Mouse (Mus musculus) testis, adult 2 months (tissue): Measurements from ENCODE around the gene Slfn4. TPM values are rescaled to one million over a fixed set of nuclear protein-coding genes. Genes with fewer than 3 reads are reported as not detected.
"Not testable (repeated sequence)": the region's sequence is repeated elsewhere in the genome, so short reads cannot be mapped to it uniquely, and the experiment has no call there.

Experiments used
- H3K27ac ChIP-seq: fragments of 200-500 bp; 2 replicates; pipeline ENCODE4 v1.5.1; 2012; ENCODE audit warnings: low read depth, low read length; ENCODE audit not compliant: control insufficient read depth, insufficient read depth
- H3K27me3 ChIP-seq: fragments of 200-500 bp; 2 replicates; pipeline ENCODE4 v1.6.1; 2012; ENCODE audit warnings: mild to moderate bottlenecking, low read length, moderate library complexity; ENCODE audit not compliant: control insufficient read depth, insufficient read depth
- H3K36me3 ChIP-seq: fragments of 200-500 bp; 2 replicates; pipeline ENCODE4 v1.6.1; 2012; ENCODE audit warnings: mild to moderate bottlenecking, low read length; ENCODE audit not compliant: control insufficient read depth, insufficient read depth
- H3K4me1 ChIP-seq: fragments of 200-500 bp; 2 replicates; pipeline ENCODE4 v1.6.1; 2012; ENCODE audit warnings: low read length; ENCODE audit not compliant: control insufficient read depth, insufficient read depth
- H3K4me3 ChIP-seq: fragments of 200-500 bp; 2 replicates; pipeline ENCODE4 v1.5.1; 2012; ENCODE audit warnings: low read depth, mild to moderate bottlenecking, low read length, moderate library complexity, mixed read lengths; ENCODE audit not compliant: control insufficient read depth
- CTCF ChIP-seq: fragments of 200-500 bp; IDR thresholded peaks from 2 replicates; pipeline ENCODE4 v1.5.1; 2012; ENCODE audit warnings: low read depth, mild to moderate bottlenecking, inconsistent platforms, low read length, moderate library complexity; ENCODE audit not compliant: control insufficient read depth, insufficient read depth, insufficient replicate concordance
- POLR2A ChIP-seq: fragments of 200-500 bp; IDR thresholded peaks from 2 replicates; pipeline ENCODE4 v1.6.1; 2012; ENCODE audit warnings: low read depth, mild to moderate bottlenecking, inconsistent platforms, low read length, moderate library complexity; ENCODE audit not compliant: control insufficient read depth
- polyA plus RNA-seq: library from polyadenylated mRNA; depleted of rRNA; stranded (reverse); fragments of >200 nt; gene quantifications from 2 replicates; pipeline ENCODE4 v1.2.3, GENCODE M21; 2012; rRNA removed

Slfn4 gene
- polyA plus RNA-seq, 1 experiment = 0.38 TPM

DNA sequence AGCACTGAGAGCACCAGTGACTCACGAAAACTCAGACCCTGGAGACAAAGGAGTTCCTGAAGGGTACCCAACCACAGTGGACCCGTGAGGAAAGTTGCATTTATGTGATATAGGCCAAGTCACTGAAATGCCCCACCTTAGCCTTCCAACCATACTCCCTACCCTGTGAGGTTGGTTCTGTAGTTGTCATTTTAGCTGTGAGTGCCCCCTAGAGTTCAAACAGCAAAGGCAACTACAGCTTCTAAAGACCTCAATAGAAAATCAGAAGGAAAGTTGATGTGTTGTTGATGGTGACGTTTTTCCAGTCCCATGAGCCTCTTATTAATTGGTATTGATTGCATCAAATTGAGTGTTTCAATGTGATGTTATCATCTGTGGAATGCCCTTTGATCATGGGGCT lies 56.0 kb downstream of the Slfn4 start:
- Histone ChIP-seq H3K4me3 (no peak overlapping the region), H3K36me3 (no peaks in the 10 kb centered on the region), H3K27me3 (no peaks in the 10 kb centered on the region), H3K27ac (no peak overlapping the region), H3K4me1 (no peaks in the 10 kb centered on the region)
- no peak for TF ChIP-seq CTCF
- no peak for TF ChIP-seq POLR2A

- H3K27ac ChIP-seq, H3K36me3 ChIP-seq: not testable (repeated sequence)
Observed at GRCm38 (mm10) chr11:83233621-83234020, 58.6 kb downstream of the Slfn4 start.

GRCm38 (mm10) chr11:83237390-83237789 lies 62.4 kb downstream of the Slfn4 start:
- not testable (repeated sequence) for H3K27me3 ChIP-seq, H3K27ac ChIP-seq, H3K4me1 ChIP-seq, H3K36me3 ChIP-seq, H3K4me3 ChIP-seq

More at GRCm38 (mm10) chr11:83233621-83234020, 58.6 kb downstream of the Slfn4 start:
- not testable (repeated sequence) for H3K4me1 ChIP-seq, H3K4me3 ChIP-seq, H3K27me3 ChIP-seq

DNA sequence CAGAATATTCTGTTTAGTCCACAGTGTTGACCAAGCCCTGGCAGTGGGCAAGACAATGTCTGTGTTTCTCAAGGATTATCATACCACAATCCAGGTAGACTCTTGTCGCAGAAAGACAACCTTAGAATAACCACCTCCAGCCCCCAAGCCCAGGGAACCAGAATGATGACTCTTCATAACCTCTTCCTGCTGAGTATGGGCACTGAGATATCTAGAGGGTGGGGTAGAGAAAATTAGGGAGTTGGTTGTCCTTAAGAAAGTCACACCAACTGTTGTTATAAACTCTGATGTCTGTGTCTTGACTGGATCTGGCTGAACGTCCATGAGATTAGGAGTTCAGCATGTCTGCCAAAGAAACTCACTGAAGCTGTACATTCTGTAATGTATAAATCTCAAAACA lies 63.4 kb downstream of the Slfn4 start:
- Histone ChIP-seq H3K4me1 (no peaks in the 10 kb centered on the region), H3K4me3 (no peak overlapping the region), H3K36me3 (no peaks in the 10 kb centered on the region), H3K27ac (no peak overlapping the region), H3K27me3 (no peaks in the 10 kb centered on the region)
- TF ChIP-seq CTCF = no peak
- TF ChIP-seq POLR2A = no peak

DNA sequence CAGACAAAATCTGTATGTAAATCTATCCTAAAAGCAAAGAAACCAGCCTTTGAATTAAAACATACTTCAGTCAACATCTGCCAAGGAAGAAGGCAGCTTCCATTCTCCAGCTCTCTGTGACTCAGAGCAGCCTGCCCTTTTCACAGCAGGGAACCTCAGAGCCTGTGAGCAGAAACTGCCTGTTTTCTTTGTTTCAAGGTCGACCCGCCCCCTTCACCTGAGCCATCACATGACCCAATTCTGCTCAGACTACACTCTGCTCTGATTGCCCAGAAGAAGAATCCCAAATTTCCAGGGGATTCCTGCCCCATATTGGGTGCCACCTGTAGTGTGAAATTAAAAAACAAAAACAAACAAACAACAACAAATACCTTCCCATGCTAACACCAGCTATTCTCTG lies 64.8 kb downstream of the Slfn4 start:
- Histone ChIP-seq H3K4me1 (no peaks in the 10 kb centered on the region), H3K27ac (no peak overlapping the region), H3K36me3 (no peaks in the 10 kb centered on the region), H3K27me3 (no peaks in the 10 kb centered on the region), H3K4me3 (no peak overlapping the region)
- no peak for TF ChIP-seq POLR2A
- TF ChIP-seq CTCF = no peak

Other genes with a start within 250 kb of the Slfn4 start
- 1.7 and 3.5 TPM in 2 replicates for gene Slfn5, start 223.8 kb upstream of the Slfn4 start, polyA plus RNA-seq
- gene Slfn9, start 183.4 kb upstream of the Slfn4 start, polyA plus RNA-seq = 0.07 and 0.11 TPM in 2 replicates
- 0.19 TPM in 1 of 2 replicates, not detected in the other for gene Slfn8, start 154.4 kb upstream of the Slfn4 start, polyA plus RNA-seq
- gene Slfn2, start 110.1 kb upstream of the Slfn4 start, polyA plus RNA-seq = 0.06 and 0.16 TPM in 2 replicates
- not detected in 2 replicates for gene Slfn1, start 58.3 kb upstream of the Slfn4 start, polyA plus RNA-seq
- 0.64 and 0.66 TPM in 2 replicates for gene Slfn3, start 16.1 kb downstream of the Slfn4 start, polyA plus RNA-seq
- 0.05 and 0.07 TPM in 2 replicates for gene Slfn14, start 111.5 kb downstream of the Slfn4 start, polyA plus RNA-seq
- gene Ap2b1, start 123.8 kb downstream of the Slfn4 start, polyA plus RNA-seq = 252 and 263 TPM in 2 replicates
- 27.8 and 32.1 TPM in 2 replicates for gene Pex12, start 127.4 kb downstream of the Slfn4 start, polyA plus RNA-seq
- gene Rasl10b, start 234.0 kb downstream of the Slfn4 start, polyA plus RNA-seq = 2.0 and 2.1 TPM in 2 replicates